Mouse (Mus musculus) bone marrow, adult 2 months (tissue): ENCODE measurements at regions not wholly inside any gene's neighbourhood (a gene's known extent, or its start where the extent isn't known, plus 50 kb on each side); places are given as distances from the start of the nearest gene placed in this dataset.

Experiments
- H3K27ac ChIP-seq: fragments of 200-500 bp; 2 replicates; pipeline ENCODE4 v1.5.1; 2012; ENCODE audit warnings: low read depth, mild to moderate bottlenecking, control low read depth, inconsistent platforms, low read length; ENCODE audit not compliant: control insufficient read depth, poor library complexity, insufficient read depth
- H3K4me1 ChIP-seq: fragments of 200-500 bp; 2 replicates; pipeline ENCODE4 v1.6.1; 2011; ENCODE audit warnings: low read length; ENCODE audit not compliant: control insufficient read depth, insufficient read depth
- H3K4me3 ChIP-seq: fragments of 200-500 bp; replicated peaks from 2 replicates; pipeline ENCODE3; 2011; ENCODE audit warnings: mild to moderate bottlenecking, low read depth, low read length, control low read depth; ENCODE audit not compliant: control insufficient read depth
- CTCF ChIP-seq: fragments of 200-500 bp; IDR thresholded peaks from 2 replicates; pipeline ENCODE4 v1.5.1; 2011; ENCODE audit warnings: low read length, control low read depth; ENCODE audit not compliant: control insufficient read depth, insufficient read depth
- POLR2A ChIP-seq: fragments of 200-500 bp; IDR thresholded peaks from 2 replicates; pipeline ENCODE4 v1.6.1; 2011; ENCODE audit warnings: low read depth, mild to moderate bottlenecking, control low read depth, low read length, borderline replicate concordance; ENCODE audit not compliant: control insufficient read depth
- WGBS: fragments of 180-500 bp; shearing (Covaris S2); methylation state at CpG from one replicate; pipeline ENCODE4 v1.1.7; 2018; 5-methylcytosine and 5-hydroxymethylcytosine counted together

DNA sequence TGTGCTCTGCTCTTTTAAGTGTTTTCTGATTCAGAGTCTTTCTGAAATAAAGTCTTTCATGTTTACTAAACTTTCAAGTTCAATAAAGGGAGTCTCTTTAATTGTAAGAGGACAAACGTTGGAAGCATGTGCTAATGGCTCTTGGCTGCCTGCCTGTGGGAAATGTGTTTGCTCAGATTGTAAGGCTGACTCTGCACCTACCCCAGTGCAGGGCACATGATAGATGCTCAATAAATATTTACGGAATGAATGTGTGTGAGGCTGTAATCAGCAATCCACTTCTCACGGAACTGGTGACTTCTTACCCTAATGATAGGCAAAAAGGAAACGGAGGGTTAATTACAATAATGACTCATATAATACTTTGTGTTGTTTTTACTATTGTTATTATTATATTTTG lies 389.0 kb upstream of the Klf4 start:
- TF ChIP-seq CTCF (no peak), POLR2A (no peak)
- no peaks in the 10 kb centered on the region for H3K4me1 ChIP-seq
- H3K27ac ChIP-seq: no peak overlapping the region
- no peak overlapping the region for H3K4me3 ChIP-seq
- WGBS: 83% methylated on average over 4 of the region's 4 CpGs

DNA sequence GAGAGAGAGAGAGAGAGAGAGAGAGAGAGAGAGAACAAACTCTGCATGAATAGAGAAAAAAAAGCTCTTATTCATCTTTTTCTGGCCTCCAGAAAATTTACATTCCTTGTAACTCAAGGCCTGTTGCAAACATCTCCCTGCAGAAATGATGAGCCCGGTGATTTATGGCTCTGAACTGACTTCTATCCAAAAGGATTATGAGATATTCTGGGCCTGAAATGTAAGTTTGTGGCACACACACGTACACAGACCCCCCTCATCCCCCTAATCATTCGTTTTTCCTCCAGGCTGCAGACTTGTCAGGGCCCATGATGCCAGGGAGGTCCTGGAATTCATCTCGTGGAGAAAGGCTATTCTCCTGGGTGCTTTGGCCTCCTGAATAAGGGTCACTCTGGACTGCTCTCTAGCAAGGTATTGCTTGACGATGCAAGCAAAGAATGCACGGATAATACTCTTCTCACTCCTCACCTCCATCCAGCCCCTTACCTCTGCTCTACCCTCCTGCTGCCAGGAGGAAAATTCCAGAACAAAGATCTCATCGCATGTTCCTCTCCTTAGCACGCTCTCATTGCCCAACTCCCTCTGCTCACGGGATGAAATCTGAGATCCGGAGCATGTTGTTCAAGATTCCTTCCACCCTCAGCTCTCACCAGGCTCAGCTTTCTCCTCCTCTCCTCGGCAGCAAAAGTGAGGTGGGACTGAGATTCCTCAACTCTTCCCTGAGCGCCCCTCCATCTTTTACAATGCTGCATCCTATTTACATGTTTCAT lies 362.0 kb upstream of the Klf4 start:
- 79% methylated on average over 12 of the region's 12 CpGs for WGBS
- Histone ChIP-seq H3K4me3 (no peak overlapping the region), H3K27ac (no peak overlapping the region), H3K4me1 (no peaks in the 10 kb centered on the region)
- TF ChIP-seq POLR2A (no peak), CTCF (no peak)

GRCm38 (mm10) chr4:55891656-55892055 lies 359.4 kb upstream of the Klf4 start:
- Histone ChIP-seq H3K4me3 (no peak overlapping the region), H3K27ac (no peak overlapping the region), H3K4me1 (no peaks in the 10 kb centered on the region)
- no peak for TF ChIP-seq POLR2A
- TF ChIP-seq CTCF: no peak
- 87% methylated on average over 7 of the region's 10 CpGs for WGBS

- Histone ChIP-seq H3K4me3 (no peak overlapping the region), H3K27ac (no peak overlapping the region), H3K4me1 (no peaks in the 10 kb centered on the region)
- TF ChIP-seq CTCF (no peak), POLR2A (no peak)
- 83% methylated on average over 6 of the region's 6 CpGs for WGBS
Measured at GRCm38 (mm10) chr4:55887581-55887980, 355.3 kb upstream of the Klf4 start.

DNA sequence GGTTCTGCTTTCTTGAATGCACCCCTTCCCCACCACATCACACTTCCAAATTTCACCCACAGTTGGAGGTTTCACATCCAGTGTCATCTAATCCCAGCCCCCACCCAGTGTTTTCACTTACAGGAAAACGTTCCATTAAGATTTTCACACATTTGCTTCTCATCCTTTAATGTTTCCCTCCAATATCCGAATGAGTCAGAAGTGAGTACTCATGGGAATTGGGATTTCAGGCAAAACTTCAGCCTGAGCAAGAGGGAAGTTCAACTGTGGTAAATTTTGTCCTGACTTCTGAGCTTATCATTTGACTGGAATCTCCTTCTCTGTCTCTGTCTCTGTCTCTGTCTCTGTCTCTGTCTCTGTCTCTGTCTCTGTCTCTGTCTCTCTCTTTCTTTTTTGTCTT lies 350.3 kb upstream of the Klf4 start:
- H3K4me3 ChIP-seq: no peak overlapping the region
- no peak overlapping the region for H3K27ac ChIP-seq
- H3K4me1 ChIP-seq: no peaks in the 10 kb centered on the region
- 61% methylated on average over 2 of the region's 2 CpGs for WGBS
- no peak for TF ChIP-seq CTCF
- no peak for TF ChIP-seq POLR2A

- no peak overlapping the region for H3K4me3 ChIP-seq
- H3K4me1 ChIP-seq: no peaks in the 10 kb centered on the region
- H3K27ac ChIP-seq: no peak overlapping the region
- 90% methylated on average over 12 of the region's 12 CpGs for WGBS
- no peak for TF ChIP-seq POLR2A
- TF ChIP-seq CTCF: no peak
Measured at GRCm38 (mm10) chr4:55875304-55875703, 343.0 kb upstream of the Klf4 start.

- H3K27ac ChIP-seq: no peak overlapping the region
- H3K4me3 ChIP-seq: no peak overlapping the region
- H3K4me1 ChIP-seq: no peaks in the 10 kb centered on the region
- TF ChIP-seq POLR2A (no peak), CTCF (no peak)
- WGBS: 74% methylated on average over 7 of the region's 7 CpGs
Measured at GRCm38 (mm10) chr4:55874875-55875274, 342.6 kb upstream of the Klf4 start.

DNA sequence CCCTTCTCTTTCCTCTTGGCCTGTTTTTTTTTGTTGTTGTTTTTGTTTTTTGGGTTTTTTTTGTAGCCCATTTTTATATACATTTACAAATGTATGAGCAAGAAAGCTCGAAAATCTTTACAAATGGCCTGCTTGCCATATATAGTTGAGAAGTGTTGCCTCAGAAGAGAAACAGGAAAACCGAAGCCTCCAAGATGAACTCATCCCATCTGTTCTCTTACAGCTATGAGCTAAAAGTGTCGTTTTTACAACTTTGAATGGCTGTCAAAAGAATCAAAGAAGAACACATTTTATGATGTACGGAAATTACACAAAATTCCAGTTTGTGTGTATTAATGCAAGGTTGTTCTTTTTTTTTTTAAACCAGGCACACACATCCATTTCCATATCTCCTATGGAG lies 342.0 kb upstream of the Klf4 start:
- H3K4me1 ChIP-seq: no peaks in the 10 kb centered on the region
- TF ChIP-seq CTCF (no peak), POLR2A (no peak)
- 78% methylated on average over 4 of the region's 4 CpGs for WGBS
- no peak overlapping the region for H3K27ac ChIP-seq
- H3K4me3 ChIP-seq: no peak overlapping the region

DNA sequence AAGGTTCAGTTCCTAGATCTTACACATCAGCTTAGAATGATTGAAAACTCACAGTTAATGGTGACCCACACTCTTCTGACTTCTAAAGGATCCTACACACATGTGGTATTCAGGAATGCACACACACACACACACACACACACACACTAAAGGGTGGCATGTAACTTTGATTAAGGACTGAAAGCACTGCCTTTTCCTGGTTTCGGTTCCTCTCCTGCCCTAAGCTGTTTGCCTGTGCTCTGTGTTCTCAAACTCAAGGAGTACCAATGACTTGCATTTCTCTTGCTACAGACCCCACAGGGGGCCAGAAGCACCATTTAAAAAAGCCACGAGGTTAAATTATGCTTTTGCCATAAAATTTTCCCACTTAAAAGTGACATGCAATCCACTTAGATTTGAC lies 327.8 kb upstream of the Klf4 start:
- TF ChIP-seq POLR2A (no peak), CTCF (no peak)
- no peaks in the 10 kb centered on the region for H3K4me1 ChIP-seq
- WGBS: 15% methylated on average over 2 of the region's 2 CpGs
- no peak overlapping the region for H3K27ac ChIP-seq
- no peak overlapping the region for H3K4me3 ChIP-seq
